Comparison of ENCODE assay signal across 12 mouse cellular contexts in genomic region chr1:151461265-151461664, GRCm38 (mm10). TPM values are rescaled to one million over a fixed set of nuclear protein-coding genes. Genes with fewer than 3 reads are reported as not detected.
DNase-seq lines count a peak whose midpoint lies in the region; ATAC-seq and TF ChIP-seq lines count a peak whose summit lies in the region.
"Had no signal": no experiment of that assay in that cellular context is flagged by ENCODE, and none has a peak within 500 bp of the region (broad histone marks: within the 10 kb centered on the region; RNA-seq: fewer than 3 reads in every experiment).

No protein-coding gene starts in this region.

- TF ChIP-seq POLR2A in MEL (IDR thresholded peaks at IDR 0.05; ENCODE audit: control insufficient read depth in 1 of 2, insufficient read depth in 1 of 2, low read depth in 1 of 2, low read length in 2 of 2, poor library complexity in 1 of 2), result no peak

- no peaks in the 10 kb centered on the region for H3K4me1 ChIP-seq in heart, embryonic 10.5 days
- H3K4me1 ChIP-seq in midbrain, embryonic 12.5 days, result no peaks in the 10 kb centered on the region
- H3K4me1 ChIP-seq in midbrain, embryonic 16.5 days (ENCODE audit: control insufficient read depth, insufficient read depth, low read length), result no peaks in the 10 kb centered on the region
- peaks cover 5 to 10% of the 10 kb centered on the region in 2 experiments; a peak in 3 of 4 replicates for H3K4me1 ChIP-seq in MEL (ENCODE audit: control insufficient read depth in 1 of 2, insufficient read depth in 2 of 2, low read length in 2 of 2)

- no peak overlapping the region for H3K4me3 ChIP-seq in heart, embryonic 10.5 days
- H3K4me3 ChIP-seq in midbrain, embryonic 12.5 days, result no peak overlapping the region
- no peak overlapping the region for H3K4me3 ChIP-seq in midbrain, embryonic 16.5 days (ENCODE audit: low read depth, low read length)
- no peak overlapping the region for H3K4me3 ChIP-seq in MEL (ENCODE audit: control insufficient read depth in 1 of 2, insufficient read depth in 1 of 2, low read depth in 2 of 2, low read length in 2 of 2)

- WGBS in heart, embryonic 10.5 days, result 78% methylated on average over 9 of the region's 9 CpGs
- 76% methylated on average over 9 of the region's 9 CpGs for WGBS in midbrain, embryonic 12.5 days
- WGBS in midbrain, embryonic 16.5 days, result 76% methylated on average over 9 of the region's 9 CpGs

- intact Hi-C loops in gastrocnemius, postnatal 14 days (cut with DNase I; ENCODE audit: low total_unique reads), result no loop called here

- H3K9me3 ChIP-seq in heart, embryonic 10.5 days, result no peaks in the 10 kb centered on the region
- no peaks in the 10 kb centered on the region for H3K9me3 ChIP-seq in midbrain, embryonic 12.5 days
- H3K9me3 ChIP-seq in midbrain, embryonic 16.5 days (replicated peaks; ENCODE audit: control insufficient read depth, low read length, poor library complexity, severe bottlenecking), result no peaks in the 10 kb centered on the region
- H3K9me3 ChIP-seq in MEL (replicated peaks; ENCODE audit: insufficient read depth, low read length), result no peaks in the 10 kb centered on the region

- DNase-seq in heart, postnatal 4 days, result peak; percentile 11
- DNase-seq in heart, embryonic 10.5 days (ENCODE audit: low spot score), result no peak
- peak; percentile 56 for DNase-seq in MEL (ENCODE audit: low read depth, low spot score)
- DNase-seq in lung, postnatal 10 days, result peak; percentile 28
- DNase-seq in gastrocnemius, postnatal 14 days, result no peak
- no peak for DNase-seq in ovary, postnatal 10 days (ENCODE audit: low spot score)
- DNase-seq: cerebellum, adult 11 months; kidney, adult 8-10 months had no signal

- peak; percentile 22 for TF ChIP-seq RAD21 in MEL (IDR thresholded peaks at IDR 0.05; ENCODE audit: low read depth, low read length)

- no peaks in the 10 kb centered on the region for H3K79me2 ChIP-seq in MEL (ENCODE audit: control insufficient read depth, insufficient read depth, low read length, poor library complexity)

- peak; percentile 23 to 57 (median 54); a peak in 5 of 6 replicates for TF ChIP-seq CTCF in MEL (IDR thresholded peaks at IDR 0.05 in 2 of 3, conservative IDR thresholded peaks at IDR 0.05 in 1 of 3; ENCODE audit: control insufficient read depth in 1 of 3, insufficient read depth in 1 of 3, low read depth in 2 of 3, low read length in 3 of 3, poor library complexity in 1 of 3, severe bottlenecking in 1 of 3)

- no peaks in the 10 kb centered on the region for H3K27me3 ChIP-seq in heart, embryonic 10.5 days (ENCODE audit: insufficient read depth, poor library complexity, severe bottlenecking)
- no peaks in the 10 kb centered on the region for H3K27me3 ChIP-seq in midbrain, embryonic 12.5 days
- H3K27me3 ChIP-seq in midbrain, embryonic 16.5 days (ENCODE audit: control insufficient read depth, insufficient read depth, low read depth, low read length), result no peaks in the 10 kb centered on the region
- H3K27me3 ChIP-seq in MEL (ENCODE audit: control insufficient read depth in 1 of 2, insufficient read depth in 2 of 2, low read length in 2 of 2), result no peaks in the 10 kb centered on the region

- no peak overlapping the region for H3K9ac ChIP-seq in midbrain, embryonic 12.5 days (replicated peaks)
- no peak overlapping the region for H3K9ac ChIP-seq in midbrain, embryonic 16.5 days (ENCODE audit: low read depth, low read length)
- H3K9ac ChIP-seq in MEL (ENCODE audit: control insufficient read depth, low read depth, low read length, poor library complexity, severe bottlenecking), result no peak overlapping the region

- no peak for TF ChIP-seq EP300 in MEL (IDR thresholded peaks at IDR 0.05; ENCODE audit: low read depth in 1 of 2, low read length in 2 of 2)

- peaks cover 47% of the 10 kb centered on the region for H3K36me3 ChIP-seq in heart, embryonic 10.5 days
- H3K36me3 ChIP-seq in midbrain, embryonic 12.5 days, result peaks cover 34% of the 10 kb centered on the region
- H3K36me3 ChIP-seq in midbrain, embryonic 16.5 days (ENCODE audit: control insufficient read depth, insufficient read depth, low read length), result peaks cover 16% of the 10 kb centered on the region
- peaks cover 6 to 13% of the 10 kb centered on the region in 2 experiments for H3K36me3 ChIP-seq in MEL (ENCODE audit: control insufficient read depth in 1 of 2, insufficient read depth in 2 of 2, low read length in 2 of 2)

- H3K4me2 ChIP-seq in midbrain, embryonic 12.5 days (replicated peaks), result no peak overlapping the region
- H3K4me2 ChIP-seq in midbrain, embryonic 16.5 days (ENCODE audit: low read length), result no peak overlapping the region
- H3K4me2 ChIP-seq: heart, embryonic 11.5 days had no signal

- ATAC-seq in midbrain, embryonic 12.5 days (ENCODE audit: low FRiP score, low read depth), result peak; percentile 56; the same call in 1 of the 2 replicates
- ATAC-seq in midbrain, embryonic 16.5 days, result no peak

- no peak overlapping the region for H3K27ac ChIP-seq in heart, embryonic 10.5 days
- H3K27ac ChIP-seq in midbrain, embryonic 12.5 days (replicated peaks), result no peak overlapping the region
- H3K27ac ChIP-seq in midbrain, embryonic 16.5 days (ENCODE audit: low read length), result no peak overlapping the region
- no peak overlapping the region for H3K27ac ChIP-seq in MEL (ENCODE audit: control insufficient read depth, low read depth, low read length)
- H3K27ac ChIP-seq: macrophage had no signal

TF ChIP-seq in MEL, 35 proteins besides CTCF, POLR2A, EP300 and RAD21:
- TF ChIP-seq MEF2A (IDR thresholded peaks at IDR 0.05; ENCODE audit: extremely low read depth, insufficient replicate concordance, low read depth, low read length, poor library complexity, severe bottlenecking) (no peak), MAZ (IDR thresholded peaks at IDR 0.05; ENCODE audit: low read depth, low read length) (no peak), SIN3A (IDR thresholded peaks at IDR 0.05; ENCODE audit: low read length) (no peak), ZC3H11A (IDR thresholded peaks at IDR 0.05; ENCODE audit: low read depth, low read length) (0 out of 2 replicates have a peak, but pooled peaks have one; percentile 20), GABPA (IDR thresholded peaks at IDR 0.05; ENCODE audit: low read depth, low read length) (no peak), ZNF384 (IDR thresholded peaks at IDR 0.05; ENCODE audit: low read depth, low read length) (peak; percentile 61), E2F4 (IDR thresholded peaks at IDR 0.05; ENCODE audit: borderline replicate concordance, low read depth, low read length) (no peak), CHD1 (IDR thresholded peaks at IDR 0.05; ENCODE audit: low read depth, low read length) (no peak), NELFE (IDR thresholded peaks at IDR 0.05; ENCODE audit: low read depth, low read length) (no peak), POLR2AphosphoS5 (IDR thresholded peaks at IDR 0.05; ENCODE audit: borderline replicate concordance, low read depth, low read length) (no peak), SMC3 (IDR thresholded peaks at IDR 0.05; ENCODE audit: low read depth, low read length) (peak; percentile 42), BHLHE40 (IDR thresholded peaks at IDR 0.05; ENCODE audit: borderline replicate concordance, low read depth, low read length) (no peak)

RNA-seq across cellular contexts. Expression of gene Trmt1l, which starts 32.9 kb away (rescaled TPM):
- 10 to 100 TPM; 10.7 to 10.8 TPM for total RNA-seq in heart, postnatal 4 days (2021)
- 41.9 and 50.3 TPM in 2 replicates for polyA plus RNA-seq in heart, embryonic 10.5 days (2016; fragmentation: Nextera tagmentation; extraction: Ambion mirVana)
- 66.7 and 68.1 TPM in 2 replicates for polyA plus RNA-seq in midbrain, embryonic 12.5 days (2016; fragmentation: Nextera tagmentation; extraction: Ambion mirVana)
- polyA plus RNA-seq in midbrain, embryonic 16.5 days (2015; fragmentation: Nextera tagmentation; extraction: Ambion mirVana), result 43.8 and 45.7 TPM in 2 replicates
- total RNA-seq in MEL (2012; rRNA removed), result 13.3 and 15.4 TPM in 2 replicates
- polyA plus RNA-seq in MEL (2012; ENCODE audit: insufficient read depth in 1 of 2, insufficient read length in 2 of 2, low read depth in 1 of 2, low replicate concordance in 2 of 2, missing spikeins in 1 of 2), result 10 to 100 TPM in 1 of 2 experiments, not detected in 1; 18.2 TPM
- 10 to 100 TPM; 12.0 to 12.3 TPM for total RNA-seq in gastrocnemius, postnatal 14 days (2021)

RNA-seq across cellular contexts. Expression of gene Swt1, which starts 33.0 kb away (rescaled TPM):
- total RNA-seq in heart, postnatal 4 days (2021), result 1 to 10 TPM; 7.0 to 8.7 TPM
- polyA plus RNA-seq in heart, embryonic 10.5 days (2016; fragmentation: Nextera tagmentation; extraction: Ambion mirVana), result 17.0 and 18.3 TPM in 2 replicates
- polyA plus RNA-seq in midbrain, embryonic 12.5 days (2016; fragmentation: Nextera tagmentation; extraction: Ambion mirVana), result 28.5 and 32.9 TPM in 2 replicates
- polyA plus RNA-seq in midbrain, embryonic 16.5 days (2015; fragmentation: Nextera tagmentation; extraction: Ambion mirVana), result 12.9 and 14.3 TPM in 2 replicates
- total RNA-seq in MEL (2012; rRNA removed), result 13.7 and 14.1 TPM in 2 replicates
- 10 to 100 TPM in 1 of 2 experiments, not detected in 1; 13.5 TPM for polyA plus RNA-seq in MEL (2012; ENCODE audit: insufficient read depth in 1 of 2, insufficient read length in 2 of 2, low read depth in 1 of 2, low replicate concordance in 2 of 2, missing spikeins in 1 of 2)
- total RNA-seq in gastrocnemius, postnatal 14 days (2021), result 1 to 10 TPM; 4.6 to 8.1 TPM

RNA-seq across cellular contexts. Expression of gene Rnf2, which starts 39.5 kb away (rescaled TPM):
- total RNA-seq in heart, postnatal 4 days (2021), result 10 to 100 TPM; 42.4 to 45.1 TPM
- 81.3 and 84.0 TPM in 2 replicates for polyA plus RNA-seq in heart, embryonic 10.5 days (2016; fragmentation: Nextera tagmentation; extraction: Ambion mirVana)
- polyA plus RNA-seq in midbrain, embryonic 12.5 days (2016; fragmentation: Nextera tagmentation; extraction: Ambion mirVana), result 131 and 133 TPM in 2 replicates
- polyA plus RNA-seq in midbrain, embryonic 16.5 days (2015; fragmentation: Nextera tagmentation; extraction: Ambion mirVana), result 106 and 118 TPM in 2 replicates
- 30.1 and 30.7 TPM in 2 replicates for total RNA-seq in MEL (2012; rRNA removed)
- polyA plus RNA-seq in MEL (2012; ENCODE audit: insufficient read depth in 1 of 2, insufficient read length in 2 of 2, low read depth in 1 of 2, low replicate concordance in 2 of 2, missing spikeins in 1 of 2), result 10 to 100 TPM; 27.5 to 78.2 TPM
- 10 to 100 TPM; 17.9 to 19.7 TPM for total RNA-seq in gastrocnemius, postnatal 14 days (2021)

Comparison
In these comparisons a context has a peak if more than half of its experiments do, and no peak if none do; other contexts are left out.
1. DNase-seq: peak in heart, postnatal 4 days (single experiment), MEL (single experiment) and lung, postnatal 10 days (single experiment); none in heart, embryonic 10.5 days (single experiment), gastrocnemius, postnatal 14 days (single experiment) and ovary, postnatal 10 days (single experiment).